Mouse (Mus musculus): ENCODE results near the gene Pnpla8.
"Not testable (repeated sequence)": the region's sequence is repeated elsewhere in the genome, so short reads cannot be mapped to it uniquely, and the experiment has no call there.

Pnpla8 gene

GRCm38 (mm10) chr12:44221070-44221469 lies at the start of gene Pnpla8:
Gene Pnpla8, plus strand, starts transcription at chr12:44221370.
- DNase-seq (ENCODE audit: low spot score in 2 of 2): not testable (repeated sequence)

- no peak for DNase-seq (ENCODE audit: low spot score in 2 of 2)
Measured at GRCm38 (mm10) chr12:44176331-44177037, 44.7 kb upstream of the Pnpla8 start.

DNA sequence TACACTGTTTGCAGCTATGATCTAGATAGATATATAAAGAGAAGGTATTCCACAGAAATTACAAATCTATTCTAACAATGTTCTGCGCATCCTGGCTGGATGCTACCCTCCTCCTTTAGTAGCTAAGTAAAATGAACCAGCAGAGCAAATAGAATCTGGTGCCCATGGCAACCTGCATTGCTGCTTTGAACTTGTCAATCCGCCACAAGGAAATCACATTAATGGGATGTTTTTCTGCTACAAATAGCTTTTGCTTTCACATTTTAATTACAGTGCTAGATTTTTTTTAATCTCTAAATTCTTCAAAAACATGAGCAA lies 44.2 kb upstream of the Pnpla8 start:
- no peak for DNase-seq (ENCODE audit: low spot score in 2 of 2)

DNA sequence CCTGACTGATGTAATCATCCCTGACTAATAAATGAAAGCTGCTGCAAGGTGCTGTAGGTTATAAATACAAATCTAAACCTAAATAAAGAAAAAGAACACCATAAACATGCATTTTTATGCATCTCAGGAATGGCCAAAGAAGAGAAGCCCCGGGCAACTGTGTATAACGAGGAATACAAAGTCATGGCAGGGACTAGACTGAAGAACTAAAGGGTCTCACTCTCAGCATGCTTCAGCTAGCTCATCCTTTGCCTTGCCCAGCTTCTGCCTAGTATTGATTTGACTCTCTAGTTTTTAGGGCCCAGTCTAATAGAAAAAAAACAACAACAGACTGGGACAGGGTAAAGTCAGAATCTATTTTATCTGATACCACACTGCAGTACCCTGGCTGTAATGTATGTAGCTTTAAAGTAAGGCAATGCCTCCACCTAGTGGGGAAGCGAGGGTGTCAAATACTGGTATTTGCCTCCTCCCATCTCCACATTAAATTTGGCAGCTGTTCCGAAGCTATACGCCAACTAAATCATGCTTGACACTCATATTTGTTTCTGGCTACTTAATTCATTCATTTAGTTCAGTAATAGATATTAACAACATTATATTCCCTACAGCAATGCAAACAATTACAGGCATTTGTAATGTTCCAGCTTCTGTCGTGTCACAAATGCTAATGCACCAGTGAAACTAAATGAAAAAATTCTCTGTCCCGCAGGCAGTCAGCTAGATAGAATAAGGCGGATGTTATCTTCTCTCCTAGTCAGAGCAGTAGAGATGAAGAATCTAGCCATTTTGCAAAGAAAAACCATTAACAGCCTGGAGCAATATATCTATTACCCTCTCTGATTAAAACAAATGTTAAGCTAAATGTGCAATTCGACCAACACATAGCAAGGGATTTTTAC lies 39.8 kb upstream of the Pnpla8 start:
- DNase-seq (ENCODE audit: low spot score in 2 of 2): peak; percentile 28 to 60

GRCm38 (mm10) chr12:44197873-44198525 lies 23.2 kb upstream of the Pnpla8 start:
- no peak for DNase-seq (ENCODE audit: low spot score in 2 of 2)

DNA sequence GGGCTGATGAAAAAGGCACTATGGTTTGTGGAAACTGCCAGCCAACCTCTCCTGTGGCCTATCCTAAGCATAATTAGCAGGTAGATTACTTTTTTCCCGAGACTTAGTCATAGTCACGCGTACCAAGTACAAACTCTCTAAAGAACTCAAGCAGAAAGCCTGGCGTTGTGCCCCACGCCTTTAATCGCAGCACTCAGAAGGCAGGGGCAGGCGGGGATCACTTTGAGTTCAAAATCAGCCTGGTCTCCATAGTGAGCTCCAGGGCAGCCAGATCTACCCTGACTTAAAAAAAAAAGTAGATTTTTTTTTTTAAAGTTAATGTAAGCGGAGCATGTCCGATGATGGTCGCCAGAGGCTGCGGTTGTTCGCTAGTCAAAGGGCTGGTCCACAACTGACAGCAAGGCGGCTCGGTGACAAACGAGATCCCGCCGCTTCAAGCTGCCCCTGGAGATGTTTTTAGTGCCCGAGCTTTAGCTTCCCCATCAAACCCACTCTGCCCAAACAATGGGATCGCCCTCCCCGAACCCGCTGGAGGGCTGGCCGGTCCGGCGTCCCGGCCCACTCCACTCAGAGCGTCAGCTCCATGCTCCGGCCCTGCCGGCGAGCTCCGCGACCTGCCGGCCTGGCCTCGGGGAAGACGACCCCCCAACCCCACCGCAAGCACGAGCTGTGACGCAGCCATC lies 11.9 kb upstream of the Pnpla8 start:
- DNase-seq (ENCODE audit: low spot score in 2 of 2): peak; percentile 27 to 33

- DNase-seq (ENCODE audit: low spot score in 2 of 2): peak; percentile 100
Measured at GRCm38 (mm10) chr12:44209824-44210752, 11.1 kb upstream of the Pnpla8 start, which contains the start of gene Dnajb9. Gene Dnajb9, minus strand, starts transcription at chr12:44210326.

GRCm38 (mm10) chr12:44211555-44211954 lies 9.6 kb upstream of the Pnpla8 start:
- no peak for DNase-seq (ENCODE audit: low spot score in 2 of 2)

GRCm38 (mm10) chr12:44221651-44222356 lies 634 bp downstream of the Pnpla8 start:
- peak in 1 of 2 experiments; percentile 8 for DNase-seq (ENCODE audit: low spot score in 2 of 2)

- DNase-seq (ENCODE audit: low spot score in 2 of 2): no peak
Measured at GRCm38 (mm10) chr12:44223044-44223443, 1.9 kb downstream of the Pnpla8 start.

DNA sequence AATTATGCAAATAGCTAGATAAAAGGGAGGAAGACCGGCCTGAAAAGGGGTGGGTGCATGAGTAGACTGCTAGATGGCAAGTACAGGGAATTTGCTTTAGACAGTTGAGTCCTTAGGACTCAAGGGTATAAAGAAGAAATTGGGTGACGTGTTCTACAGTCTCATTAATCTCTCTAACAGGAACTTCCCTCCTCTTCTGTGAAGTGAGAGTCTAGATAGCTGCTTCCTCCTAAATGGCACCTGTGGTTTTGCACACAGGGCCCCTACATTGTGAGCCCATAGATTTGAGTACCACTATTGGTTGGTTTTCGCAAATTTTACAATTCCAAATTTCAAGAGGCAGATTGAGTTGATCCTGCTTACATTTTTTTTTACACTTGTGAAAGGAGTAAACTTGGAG lies 3.5 kb downstream of the Pnpla8 start:
- no peak for DNase-seq (ENCODE audit: low spot score in 2 of 2)

- DNase-seq (ENCODE audit: low spot score in 2 of 2): no peak
Measured at GRCm38 (mm10) chr12:44241090-44241489, 19.9 kb downstream of the Pnpla8 start.

DNA sequence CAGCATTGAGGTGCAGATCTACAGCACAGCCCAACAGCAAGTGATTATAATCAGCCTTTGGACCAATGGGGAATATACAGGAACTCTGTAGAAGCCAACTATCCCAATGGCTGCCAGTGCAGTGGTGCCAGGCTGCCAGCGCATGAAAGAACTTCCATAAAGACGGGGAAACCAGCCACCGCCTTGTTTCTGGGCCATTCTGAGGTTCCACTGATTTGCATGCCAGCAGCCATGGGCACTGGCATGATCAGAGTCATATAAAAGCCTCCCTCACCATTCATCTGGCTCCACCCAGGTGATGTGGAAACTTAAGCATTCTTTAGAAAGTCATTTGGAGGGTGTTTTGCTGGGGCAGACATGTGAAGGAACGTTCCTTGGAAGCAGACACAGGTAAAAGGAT lies 21.2 kb downstream of the Pnpla8 start:
- no peak for DNase-seq (ENCODE audit: low spot score in 2 of 2)

DNA sequence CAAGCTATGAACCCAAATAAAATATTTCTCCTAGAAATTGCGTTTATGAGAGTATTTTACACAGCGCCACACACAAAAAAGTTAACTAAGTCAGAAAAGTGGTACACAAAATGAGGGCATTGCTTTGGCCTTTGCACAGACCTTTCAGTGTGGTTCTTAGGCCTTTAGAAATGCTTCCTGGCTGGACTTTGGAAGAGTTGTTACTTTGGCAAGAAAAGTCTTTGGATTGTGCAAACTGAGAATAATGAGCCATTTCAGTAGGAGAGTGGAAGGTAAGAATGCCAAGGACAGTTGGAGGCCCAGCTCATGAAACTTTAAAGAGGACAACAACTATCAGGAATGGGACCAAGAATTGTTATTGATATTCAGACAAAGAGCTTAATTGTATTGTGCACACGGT lies 24.6 kb downstream of the Pnpla8 start:
- no peak for DNase-seq (ENCODE audit: low spot score in 2 of 2)

- no peak for DNase-seq (ENCODE audit: low spot score in 2 of 2)
Measured at GRCm38 (mm10) chr12:44248309-44248977, 27.3 kb downstream of the Pnpla8 start.

- DNase-seq (ENCODE audit: low spot score in 2 of 2): no peak
Measured at GRCm38 (mm10) chr12:44262612-44263011, 41.4 kb downstream of the Pnpla8 start.

DNA sequence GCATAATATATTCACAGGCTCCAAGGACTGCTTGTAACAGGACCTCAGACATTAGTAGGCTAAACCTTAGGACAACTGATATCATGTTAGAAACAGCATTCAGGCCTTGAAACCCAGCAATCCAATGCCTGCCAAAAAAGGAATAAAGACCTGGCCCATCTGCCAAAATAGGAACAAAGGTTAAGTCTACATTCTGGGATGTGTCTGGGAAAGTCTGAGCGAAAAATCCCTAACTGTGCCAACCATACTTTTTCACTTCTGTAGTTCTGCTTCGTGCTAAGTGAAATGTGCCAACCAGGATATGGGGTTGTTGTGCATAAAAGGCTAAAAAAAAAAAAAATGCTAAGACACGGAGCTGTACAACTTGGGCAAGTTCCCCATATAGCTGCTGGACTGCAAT lies 44.5 kb downstream of the Pnpla8 start:
- no peak for DNase-seq (ENCODE audit: low spot score in 2 of 2)

- no peak for DNase-seq (ENCODE audit: low spot score in 2 of 2)
Measured at GRCm38 (mm10) chr12:44267196-44267595, 46.0 kb downstream of the Pnpla8 start.

DNA sequence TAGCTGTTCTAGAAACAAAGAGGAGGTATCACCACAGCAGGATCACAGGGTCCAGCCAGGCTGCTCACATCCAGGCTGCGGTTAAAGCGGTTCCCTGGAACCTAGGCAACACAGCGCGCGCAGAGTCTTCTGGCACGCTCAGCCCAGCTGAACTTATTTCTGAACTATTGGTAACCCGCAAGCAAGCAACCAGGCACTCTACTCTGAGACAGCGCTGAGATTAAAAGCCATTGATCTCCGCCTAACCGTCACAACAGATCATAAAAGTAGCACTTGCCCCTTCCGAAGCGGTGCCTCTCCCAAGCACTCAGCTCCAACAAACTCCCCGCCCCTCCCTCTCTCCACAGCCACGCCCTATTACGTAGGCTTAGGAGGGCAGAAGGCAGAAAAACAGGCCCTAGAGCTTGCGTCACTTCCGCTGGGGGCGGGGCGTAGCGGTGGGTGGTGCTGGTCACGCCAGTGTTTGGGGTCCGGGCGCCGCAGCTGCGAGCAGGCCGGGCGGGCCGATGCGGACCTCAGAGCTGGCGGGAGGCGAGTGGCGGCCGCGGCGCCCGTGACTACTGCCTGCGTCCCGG lies 47.6 kb downstream of the Pnpla8 start:
- DNase-seq (ENCODE audit: low spot score in 2 of 2): peak; percentile 96 to 99
